Mouse (Mus musculus): ENCODE data around the gene Ralgps2. TPM values are rescaled to one million over a fixed set of nuclear protein-coding genes. Genes with fewer than 3 reads are reported as not detected.

Ralgps2 gene
- polyA plus RNA-seq, 1 experiment from 2014 or later, result 96.8 TPM

GRCm38 (mm10) chr1:156914942-156915341, 24.5 kb downstream of the Ralgps2 start:
- DNase-seq (ENCODE audit: low spot score), result no peak
- no peaks in the 10 kb centered on the region for H3K36me3 ChIP-seq
- no peaks in the 10 kb centered on the region for H3K9me3 ChIP-seq (replicated peaks)
- no peak overlapping the region for H3K4me3 ChIP-seq
- peaks cover 7% of the 10 kb centered on the region for H3K4me1 ChIP-seq
- 84% methylated on average over 5 of the region's 5 CpGs for WGBS
- no peaks in the 10 kb centered on the region for H3K27me3 ChIP-seq (ENCODE audit: low read depth, poor library complexity, severe bottlenecking)
- no peak overlapping the region for H3K27ac ChIP-seq (replicated peaks)

GRCm38 (mm10) chr1:156913190-156913589, 26.2 kb downstream of the Ralgps2 start:
- no peaks in the 10 kb centered on the region for H3K27me3 ChIP-seq (ENCODE audit: low read depth, poor library complexity, severe bottlenecking)
- H3K9me3 ChIP-seq (replicated peaks), result no peaks in the 10 kb centered on the region
- no peaks in the 10 kb centered on the region for H3K36me3 ChIP-seq
- no peak for DNase-seq (ENCODE audit: low spot score)
- H3K27ac ChIP-seq (replicated peaks), result no peak overlapping the region
- peaks cover 2% of the 10 kb centered on the region; the same call in 1 of the 2 replicates for H3K4me1 ChIP-seq
- no peak overlapping the region for H3K4me3 ChIP-seq
- 95% methylated on average over 6 of the region's 6 CpGs for WGBS

GRCm38 (mm10) chr1:156910948-156911347, 28.5 kb downstream of the Ralgps2 start:
- H3K27ac ChIP-seq (replicated peaks), result no peak overlapping the region
- peaks cover 14% of the 10 kb centered on the region for H3K36me3 ChIP-seq
- WGBS, result 80% methylated on average over 2 of the region's 2 CpGs
- H3K4me1 ChIP-seq, result no peaks in the 10 kb centered on the region
- no peaks in the 10 kb centered on the region for H3K9me3 ChIP-seq (replicated peaks)
- DNase-seq (ENCODE audit: low spot score), result no peak
- H3K4me3 ChIP-seq, result no peak overlapping the region
- no peaks in the 10 kb centered on the region for H3K27me3 ChIP-seq (ENCODE audit: low read depth, poor library complexity, severe bottlenecking)

DNA sequence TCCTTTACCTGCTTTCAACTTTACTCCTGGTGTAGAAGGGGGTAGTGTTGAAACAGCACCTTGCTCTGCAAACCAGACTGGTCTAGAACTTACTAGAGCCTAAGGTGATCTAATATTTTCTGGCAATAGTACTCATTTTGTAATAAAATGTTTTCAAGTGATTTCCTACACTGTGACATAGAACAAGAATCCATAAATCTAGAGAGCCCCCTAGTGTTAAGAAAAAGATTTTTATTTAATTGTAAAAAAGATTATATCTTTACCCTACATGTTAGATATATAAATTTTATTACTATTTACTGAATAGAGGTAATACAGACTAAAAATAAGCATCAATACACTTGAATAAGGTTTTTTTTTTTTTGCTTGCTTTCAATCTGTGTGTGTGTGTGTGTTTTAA, 29.6 kb downstream of the Ralgps2 start:
- peaks cover 14% of the 10 kb centered on the region for H3K36me3 ChIP-seq
- H3K9me3 ChIP-seq (replicated peaks), result no peaks in the 10 kb centered on the region
- H3K27ac ChIP-seq (replicated peaks), result no peak overlapping the region
- no peaks in the 10 kb centered on the region for H3K4me1 ChIP-seq
- H3K27me3 ChIP-seq (ENCODE audit: low read depth, poor library complexity, severe bottlenecking), result no peaks in the 10 kb centered on the region
- no peak overlapping the region for H3K4me3 ChIP-seq
- no peak for DNase-seq (ENCODE audit: low spot score)

GRCm38 (mm10) chr1:156909265-156909664, 30.2 kb downstream of the Ralgps2 start:
- Histone ChIP-seq H3K4me3 (no peak overlapping the region), H3K9me3 (replicated peaks) (no peaks in the 10 kb centered on the region), H3K27ac (replicated peaks) (no peak overlapping the region), H3K36me3 (peaks cover 20% of the 10 kb centered on the region), H3K27me3 (ENCODE audit: low read depth, poor library complexity, severe bottlenecking) (no peaks in the 10 kb centered on the region), H3K4me1 (no peaks in the 10 kb centered on the region)
- 94% methylated on average over 4 of the region's 4 CpGs for WGBS
- no peak for DNase-seq (ENCODE audit: low spot score)

GRCm38 (mm10) chr1:156905660-156906059, 33.8 kb downstream of the Ralgps2 start:
- no peak for DNase-seq (ENCODE audit: low spot score)

DNA sequence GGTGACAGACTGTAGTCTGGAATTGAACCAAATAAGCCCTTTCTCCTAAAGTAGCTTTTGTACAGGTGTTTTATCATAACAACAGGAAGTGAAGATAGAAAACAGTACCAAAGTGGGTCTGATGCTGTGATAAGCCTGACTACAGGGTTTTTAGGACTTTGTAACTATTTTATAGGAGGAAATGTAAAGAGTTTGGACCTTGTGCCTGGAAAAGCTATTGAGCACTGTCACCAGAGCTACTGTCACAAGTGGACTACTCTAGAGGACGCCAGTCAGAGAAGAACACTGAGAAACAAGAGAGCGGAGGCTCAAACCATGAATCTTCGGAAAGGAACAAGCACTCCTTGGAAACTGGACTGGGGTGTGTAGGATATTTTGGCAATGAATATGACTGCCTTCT, 35.5 kb downstream of the Ralgps2 start:
- Histone ChIP-seq H3K4me3 (no peak overlapping the region), H3K27ac (replicated peaks) (no peak overlapping the region), H3K4me1 (peaks cover 9% of the 10 kb centered on the region), H3K36me3 (peaks cover 35% of the 10 kb centered on the region), H3K9me3 (replicated peaks) (no peaks in the 10 kb centered on the region), H3K27me3 (ENCODE audit: low read depth, poor library complexity, severe bottlenecking) (no peaks in the 10 kb centered on the region)
- no peak for DNase-seq (ENCODE audit: low spot score)
- WGBS, result 95% methylated on average over 3 of the region's 3 CpGs

More at GRCm38 (mm10) chr1:156905660-156906059, 33.8 kb downstream of the Ralgps2 start:
- WGBS, result 91% methylated on average over 2 of the region's 2 CpGs
- no peaks in the 10 kb centered on the region for H3K9me3 ChIP-seq (replicated peaks)
- no peaks in the 10 kb centered on the region for H3K27me3 ChIP-seq (ENCODE audit: low read depth, poor library complexity, severe bottlenecking)
- H3K27ac ChIP-seq (replicated peaks), result no peak overlapping the region
- H3K4me3 ChIP-seq, result no peak overlapping the region
- peaks cover 9% of the 10 kb centered on the region for H3K4me1 ChIP-seq
- H3K36me3 ChIP-seq, result peaks cover 22% of the 10 kb centered on the region

DNA sequence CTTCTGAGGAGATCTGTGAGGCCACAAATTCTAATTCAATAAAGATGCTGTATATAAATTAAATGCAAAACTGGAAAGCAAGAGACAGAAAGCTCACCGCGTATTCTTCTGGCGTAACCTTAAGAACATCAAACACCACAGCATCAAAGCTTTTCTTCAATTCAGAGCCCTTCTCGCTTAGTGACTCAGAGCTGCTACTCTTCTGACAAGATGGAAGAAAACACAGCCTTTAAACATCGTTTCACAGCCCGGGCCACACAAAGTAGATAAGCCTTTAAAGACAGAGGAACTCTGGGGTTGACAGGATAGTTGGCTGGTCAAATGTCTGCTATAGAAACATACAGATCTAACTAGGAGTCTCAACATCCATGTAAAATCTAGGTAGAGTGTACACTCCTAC, 37.7 kb downstream of the Ralgps2 start:
- 71% methylated on average over 6 of the region's 6 CpGs for WGBS
- no peak for DNase-seq (ENCODE audit: low spot score)
- Histone ChIP-seq H3K4me3 (no peak overlapping the region), H3K9me3 (replicated peaks) (no peaks in the 10 kb centered on the region), H3K27me3 (ENCODE audit: low read depth, poor library complexity, severe bottlenecking) (no peaks in the 10 kb centered on the region), H3K4me1 (peaks cover 16% of the 10 kb centered on the region), H3K27ac (replicated peaks) (no peak overlapping the region), H3K36me3 (peaks cover 44% of the 10 kb centered on the region)

- Histone ChIP-seq H3K4me1 (peaks cover 4% of the 10 kb centered on the region; the same call in 1 of the 2 replicates), H3K36me3 (peaks cover 40% of the 10 kb centered on the region), H3K9me3 (replicated peaks) (no peaks in the 10 kb centered on the region), H3K27ac (replicated peaks) (no peak overlapping the region), H3K4me3 (no peak overlapping the region), H3K27me3 (ENCODE audit: low read depth, poor library complexity, severe bottlenecking) (no peaks in the 10 kb centered on the region)
- DNase-seq (ENCODE audit: low spot score), result no peak
- WGBS, result 95% methylated on average over 4 of the region's 4 CpGs
These were observed 47.9 kb downstream of the Ralgps2 start for GRCm38 (mm10) chr1:156891561-156891960.

DNA sequence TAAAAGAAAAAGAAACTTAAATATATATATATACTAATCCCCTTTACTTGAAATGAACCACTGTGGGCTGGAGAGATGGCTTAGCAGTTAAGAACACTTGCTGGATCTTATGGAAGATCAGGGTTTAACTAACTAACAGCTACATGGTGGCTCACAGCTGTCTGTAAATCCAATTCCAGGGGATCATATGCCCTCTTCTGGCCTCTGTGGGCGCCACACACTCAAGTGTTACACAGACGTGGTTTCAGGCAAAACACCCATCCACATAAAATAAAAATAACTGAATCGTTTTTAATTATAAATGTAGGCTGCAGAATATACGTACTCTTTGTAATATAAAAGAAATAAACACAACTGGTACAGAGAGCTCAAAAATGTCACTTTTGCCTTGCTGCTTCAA, 50.6 kb downstream of the Ralgps2 start:
- peaks cover 59% of the 10 kb centered on the region for H3K36me3 ChIP-seq
- H3K27me3 ChIP-seq (ENCODE audit: low read depth, poor library complexity, severe bottlenecking), result no peaks in the 10 kb centered on the region
- DNase-seq (ENCODE audit: low spot score), result no peak
- 94% methylated on average over 4 of the region's 4 CpGs for WGBS
- H3K4me1 ChIP-seq, result peaks cover 4% of the 10 kb centered on the region; the same call in 1 of the 2 replicates
- H3K27ac ChIP-seq (replicated peaks), result no peak overlapping the region
- no peaks in the 10 kb centered on the region for H3K9me3 ChIP-seq (replicated peaks)
- no peak overlapping the region for H3K4me3 ChIP-seq

- WGBS, result 92% methylated on average over 2 of the region's 2 CpGs
- H3K36me3 ChIP-seq, result peaks cover 82% of the 10 kb centered on the region
- no peak overlapping the region for H3K4me3 ChIP-seq
- no peak overlapping the region for H3K27ac ChIP-seq (replicated peaks)
- H3K4me1 ChIP-seq, result no peaks in the 10 kb centered on the region
- no peaks in the 10 kb centered on the region; the same call in 1 of the 2 replicates for H3K9me3 ChIP-seq (replicated peaks)
- DNase-seq (ENCODE audit: low spot score), result no peak
- H3K27me3 ChIP-seq (ENCODE audit: low read depth, poor library complexity, severe bottlenecking), result no peaks in the 10 kb centered on the region
These were observed 53.5 kb downstream of the Ralgps2 start for GRCm38 (mm10) chr1:156885879-156886278.

DNA sequence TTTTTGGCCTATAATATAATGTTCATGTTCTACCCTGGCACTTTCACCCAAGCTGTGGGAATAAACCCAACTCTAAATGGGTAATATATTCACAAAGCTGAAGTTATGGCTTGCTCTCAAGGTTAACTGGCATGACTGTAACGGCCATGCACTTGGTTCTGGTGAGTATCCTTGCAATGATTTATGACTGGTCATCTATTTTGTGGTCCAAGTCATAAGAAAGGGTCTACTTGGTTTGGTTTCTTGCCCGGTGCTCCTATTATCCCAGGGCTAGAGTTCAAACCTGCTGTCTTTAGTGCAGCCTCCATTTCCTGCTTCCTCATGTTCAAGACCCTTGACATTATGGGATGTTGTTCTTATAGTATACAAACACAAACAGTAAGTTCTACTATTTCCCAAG, 54.6 kb downstream of the Ralgps2 start:
- Histone ChIP-seq H3K4me3 (no peak overlapping the region), H3K4me1 (no peaks in the 10 kb centered on the region), H3K27ac (replicated peaks) (no peak overlapping the region), H3K27me3 (ENCODE audit: low read depth, poor library complexity, severe bottlenecking) (no peaks in the 10 kb centered on the region), H3K9me3 (replicated peaks) (no peaks in the 10 kb centered on the region; the same call in 1 of the 2 replicates), H3K36me3 (peaks cover 82% of the 10 kb centered on the region)
- 91% methylated on average over 2 of the region's 2 CpGs for WGBS
- DNase-seq (ENCODE audit: low spot score), result no peak

GRCm38 (mm10) chr1:156870616-156871015, 68.8 kb downstream of the Ralgps2 start:
- Histone ChIP-seq H3K27ac (replicated peaks) (no peak overlapping the region), H3K36me3 (peaks cover 39% of the 10 kb centered on the region), H3K27me3 (ENCODE audit: low read depth, poor library complexity, severe bottlenecking) (no peaks in the 10 kb centered on the region), H3K9me3 (replicated peaks) (no peaks in the 10 kb centered on the region), H3K4me3 (no peak overlapping the region), H3K4me1 (no peaks in the 10 kb centered on the region)
- 93% methylated on average over 4 of the region's 4 CpGs for WGBS
- DNase-seq (ENCODE audit: low spot score), result no peak

DNA sequence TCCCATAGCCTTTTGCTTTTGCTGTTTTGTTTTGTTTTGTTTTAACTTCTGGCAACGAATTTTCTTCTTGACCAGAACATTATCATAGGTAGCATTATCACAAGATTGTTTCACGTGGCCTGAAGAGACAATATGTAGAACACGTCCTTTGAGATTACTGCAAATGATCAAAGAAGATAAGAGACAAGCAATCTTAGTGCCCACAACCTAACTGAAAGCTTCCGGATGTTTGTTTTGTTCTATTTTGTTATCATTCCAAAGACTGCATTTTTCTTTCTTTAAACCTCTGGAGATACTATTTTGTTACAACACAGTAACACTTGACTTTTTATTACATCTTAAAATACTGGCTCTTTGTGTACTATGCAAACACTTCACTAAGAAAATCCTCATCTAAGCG, 69.4 kb downstream of the Ralgps2 start:
- Histone ChIP-seq H3K36me3 (peaks cover 39% of the 10 kb centered on the region), H3K4me1 (0 out of 2 replicates have a peak, but pooled peaks cover 2% of the 10 kb centered on the region), H3K4me3 (no peak overlapping the region), H3K9me3 (replicated peaks) (no peaks in the 10 kb centered on the region), H3K27ac (replicated peaks) (no peak overlapping the region), H3K27me3 (ENCODE audit: low read depth, poor library complexity, severe bottlenecking) (no peaks in the 10 kb centered on the region)
- WGBS, result 87% methylated on average over 5 of the region's 5 CpGs
- no peak for DNase-seq (ENCODE audit: low spot score)
